Mouse (Mus musculus): ENCODE measurements at regions not wholly inside any gene's neighbourhood (a gene's known extent, or its start where the extent isn't known, plus 50 kb on each side); places are given as distances from the start of the nearest gene placed in this dataset.

DNA sequence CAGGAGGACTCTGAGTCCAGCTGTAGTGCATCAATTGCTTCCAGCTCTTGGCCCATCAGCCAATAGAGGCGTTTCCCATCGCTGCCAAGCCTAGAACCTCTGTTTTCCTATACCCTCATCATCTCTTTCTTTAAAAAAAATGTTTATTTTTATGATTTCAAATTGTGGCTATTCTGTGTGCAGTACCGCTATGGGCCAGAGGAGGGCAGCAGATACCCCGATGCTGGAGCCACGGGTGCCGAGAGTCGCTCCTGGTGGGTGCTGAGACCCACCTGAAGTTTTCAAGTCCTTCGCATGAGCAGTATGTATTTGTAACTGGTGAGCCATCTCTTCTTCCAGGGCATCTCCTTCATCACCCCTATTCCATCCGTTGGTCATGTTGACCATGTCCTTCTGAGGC is 212.2 kb upstream of the Kcnab2 start:
- TF ChIP-seq CTCF (IDR thresholded peaks at IDR 0.05; ENCODE audit: extremely low read depth, insufficient read length, insufficient replicate concordance, low read depth, low read length) (no peak), POLR2A (IDR thresholded peaks at IDR 0.05; ENCODE audit: low read depth, low read length) (no peak)
